ENCODE assay signal across 1 mouse cellular context in the genomic region with DNA sequence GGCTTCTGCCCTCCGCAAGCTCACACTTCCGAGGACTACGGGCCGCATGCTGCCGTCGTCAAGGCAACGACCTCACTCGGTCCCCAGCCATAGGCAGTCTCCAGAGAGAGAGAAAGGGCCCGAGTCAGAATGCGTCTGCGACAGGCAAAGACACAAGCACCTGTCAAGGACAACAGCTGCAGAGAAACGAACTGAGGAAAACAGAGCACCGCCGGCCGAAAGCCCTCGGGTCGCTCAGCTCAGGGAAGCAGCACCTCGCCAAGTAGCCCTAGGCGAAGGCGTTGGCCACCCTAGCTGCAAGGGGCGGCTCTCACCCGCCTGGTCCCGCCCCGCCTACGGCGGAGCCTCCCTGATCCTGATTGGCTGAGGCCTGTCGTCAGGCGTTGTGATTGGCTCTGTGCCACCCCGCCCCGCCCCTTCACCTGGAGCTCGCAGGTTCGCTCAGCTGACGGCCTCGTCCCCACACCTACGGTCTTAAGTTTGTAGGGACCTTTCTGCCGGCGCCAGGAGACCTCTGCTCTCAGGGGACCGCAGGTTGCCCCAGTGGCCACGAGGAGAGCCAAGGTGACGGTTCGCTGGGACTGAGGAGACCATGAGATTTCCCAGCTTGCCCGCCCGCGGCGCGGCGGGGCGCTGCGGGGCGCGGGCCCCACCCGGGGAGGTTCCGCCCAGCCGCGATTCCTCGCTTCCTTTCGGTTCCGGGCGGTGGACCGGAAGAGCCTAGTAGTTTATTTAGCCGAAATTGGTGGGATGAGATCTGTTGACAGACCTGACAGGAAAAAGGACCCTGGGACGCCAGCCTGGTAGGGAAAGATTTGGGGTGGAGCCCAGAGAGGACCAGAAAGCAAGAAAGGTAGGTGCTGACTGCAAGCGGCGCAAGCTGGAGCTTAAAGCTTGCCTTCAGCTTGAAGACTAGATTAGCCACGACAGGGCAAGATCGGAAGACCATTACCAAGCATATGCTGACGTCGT.
TF ChIP-seq lines count a peak whose summit lies in the region.

No protein-coding gene starts in this region.

TF ChIP-seq in MEL, 35 proteins besides CTCF, POLR2A, EP300 and RAD21 (continued from another document):
- TF ChIP-seq SIN3A (IDR thresholded peaks at IDR 0.05; ENCODE audit: low read length) (peak; percentile 57; the same call in 1 of the 2 replicates), E2F4 (IDR thresholded peaks at IDR 0.05; ENCODE audit: borderline replicate concordance, low read depth, low read length) (no peak), TCF12 (IDR thresholded peaks at IDR 0.05; ENCODE audit: low read depth, low read length) (no peak), MXI1 (IDR thresholded peaks at IDR 0.05; ENCODE audit: low read depth, low read length) (peak; percentile 51), MAFK (IDR thresholded peaks at IDR 0.05; ENCODE audit: borderline replicate concordance, low read depth, low read length) (no peak), UBTF (IDR thresholded peaks at IDR 0.05; ENCODE audit: borderline replicate concordance, insufficient read depth, low read depth, low read length) (no peak), ZMIZ1 (IDR thresholded peaks at IDR 0.05; ENCODE audit: low read depth, low read length) (no peak), MAZ (IDR thresholded peaks at IDR 0.05; ENCODE audit: low read depth, low read length) (0 out of 2 replicates have a peak, but pooled peaks have one; percentile 32), ZC3H11A (IDR thresholded peaks at IDR 0.05; ENCODE audit: low read depth, low read length) (no peak)
